Mouse (Mus musculus) erythroid progenitor cell, adult 5-6 weeks (primary cell): ENCODE results near the gene Gramd1a. TPM values are rescaled to one million over a fixed set of nuclear protein-coding genes. Genes with fewer than 3 reads are reported as not detected.
A peak's percentile ranks its signal among the peaks of the same experiment; 100 is the strongest.

Experiments used
- ATAC-seq: replicated peaks from 2 replicates; pipeline ENCODE4 v1.8.0; 2016; ENCODE audit warnings: moderate number of reproducible peaks, mild to moderate bottlenecking, moderate TSS enrichment, inconsistent platforms; ENCODE audit not compliant: poor library complexity, low FRiP score, severe bottlenecking
- total RNA-seq, 2 experiments: library from RNA; stranded (forward) in 1 of 2; stranded (reverse) in 1 of 2; fragments of 150-400 nt in 1 of 2; fragments of 186-747, 209-891 nt in 1 of 2; gene quantifications; 2 replicates each; pipeline versions ENCODE4 v1.2.3 to v1.2.4; 2015 to 2017; ENCODE audit warnings: low replicate concordance in 2 of 2

Gene Gramd1a
- total RNA-seq, 2 experiments from 2014 or later: 29.1 to 38.6 TPM

GRCm38 (mm10) chr7:31099612-31099982 is 56.1 kb downstream of the Gramd1a start:
- ATAC-seq: no peak

GRCm38 (mm10) chr7:31098697-31099611 is 56.7 kb downstream of the Gramd1a start:
- ATAC-seq: no peak

- peak; percentile 68; the same call in 1 of the 2 replicates for ATAC-seq
Measured at GRCm38 (mm10) chr7:31097583-31098248, 58.0 kb downstream of the Gramd1a start.

GRCm38 (mm10) chr7:31096892-31097564 is 58.7 kb downstream of the Gramd1a start:
- ATAC-seq: no peak

GRCm38 (mm10) chr7:31094774-31095501 is 60.8 kb downstream of the Gramd1a start:
- no peak for ATAC-seq

GRCm38 (mm10) chr7:31089721-31090120 is 66.0 kb downstream of the Gramd1a start:
- ATAC-seq: no peak

GRCm38 (mm10) chr7:31088206-31088605 is 67.5 kb downstream of the Gramd1a start:
- ATAC-seq: no peak

- no peak for ATAC-seq
Measured at GRCm38 (mm10) chr7:31087262-31087661, 68.4 kb downstream of the Gramd1a start.

GRCm38 (mm10) chr7:31086175-31086755 is 69.4 kb downstream of the Gramd1a start:
- ATAC-seq: no peak

- ATAC-seq: no peak
Measured at GRCm38 (mm10) chr7:31085171-31085570, 70.5 kb downstream of the Gramd1a start.

GRCm38 (mm10) chr7:31084140-31084539 is 71.6 kb downstream of the Gramd1a start:
- no peak for ATAC-seq

GRCm38 (mm10) chr7:31082831-31083588 is 72.7 kb downstream of the Gramd1a start:
- ATAC-seq: no peak

- no peak for ATAC-seq
Measured at GRCm38 (mm10) chr7:31082106-31082505, 73.6 kb downstream of the Gramd1a start.

- no peak for ATAC-seq
Measured at GRCm38 (mm10) chr7:31081106-31081505, 74.6 kb downstream of the Gramd1a start.

GRCm38 (mm10) chr7:31080611-31081010 is 75.1 kb downstream of the Gramd1a start:
- no peak for ATAC-seq
